Mouse (Mus musculus): ENCODE data around the gene Hist1h1d. TPM values are rescaled to one million over a fixed set of nuclear protein-coding genes. Genes with fewer than 3 reads are reported as not detected.
"Not testable (repeated sequence)": the region's sequence is repeated elsewhere in the genome, so short reads cannot be mapped to it uniquely, and the experiment has no call there.

Gene Hist1h1d
- total and polyA plus RNA-seq, 3 experiments = 0.43 to 128 (median 74.3) TPM

GRCm38 (mm10) chr13:23561883-23562659, 9.0 kb downstream of the Hist1h1d start, which contains the start of gene Hist1h3e:
Gene Hist1h3e (minus strand): TSS chr13:23562369.
- TF ChIP-seq POLR2AphosphoS5 (IDR thresholded peaks at IDR 0.05; ENCODE audit: insufficient replicate concordance, low read depth, low read length) = peak; percentile 98
- peak within 1 kb of the TSS; percentile 66 for H3K4me3 ChIP-seq (ENCODE audit: low read depth, low read length)
- not testable (repeated sequence) for H3K9me3 ChIP-seq (replicated peaks); H3K36me3 ChIP-seq (replicated peaks); H3K27me3 ChIP-seq (ENCODE audit: insufficient read depth, low read length)
- DNase-seq (ENCODE audit: low spot score) = peak; percentile 73
- H3K4me1 ChIP-seq (ENCODE audit: insufficient read depth, low read depth, low read length) = peaks cover 22% of the 10 kb centered on the region
- peak; percentile 90 for ATAC-seq (ENCODE audit: extremely low read depth, insufficient number of reproducible peaks, low FRiP score, poor library complexity, severe bottlenecking)

DNA sequence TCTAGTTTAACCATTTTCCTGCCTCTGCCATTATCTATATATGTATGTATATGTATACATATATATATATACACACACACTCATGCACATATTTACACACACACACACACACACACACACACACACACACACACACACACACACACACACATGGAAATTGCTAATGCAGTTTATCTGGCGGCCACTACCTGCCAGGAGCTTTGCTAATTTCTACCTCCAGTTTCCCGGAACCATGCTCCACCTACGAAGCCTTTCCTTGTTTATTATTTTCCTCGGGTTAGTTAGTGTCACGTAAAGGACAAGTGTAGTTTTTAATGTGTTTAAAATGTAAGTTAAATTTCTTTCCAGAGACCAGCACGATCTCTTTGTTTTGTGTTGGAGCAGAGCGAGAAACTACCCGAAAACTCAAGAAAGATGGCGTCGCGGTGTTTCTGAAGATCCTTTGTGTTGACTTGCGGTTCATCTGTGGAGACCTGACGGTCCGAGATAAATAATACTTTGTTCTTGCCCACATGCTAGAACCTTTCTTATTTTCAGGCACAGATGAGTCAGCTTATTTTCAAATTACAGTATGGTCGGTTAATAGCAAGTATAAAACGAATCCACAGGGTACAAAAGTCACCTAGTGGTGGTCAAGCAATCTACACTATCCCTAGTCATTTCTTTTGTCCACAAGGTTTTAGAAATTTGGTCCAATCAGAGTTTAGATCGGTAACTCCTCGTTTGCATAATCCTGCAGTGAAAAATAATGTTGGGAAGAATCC, 9.8 kb downstream of the Hist1h1d start:
- Histone ChIP-seq H3K4me3 (ENCODE audit: low read depth, low read length) (peak overlapping the region; percentile 50; the same call in 1 of the 2 replicates), H3K27me3 (ENCODE audit: insufficient read depth, low read length) (no peaks in the 10 kb centered on the region), H3K36me3 (replicated peaks) (no peaks in the 10 kb centered on the region), H3K4me1 (ENCODE audit: insufficient read depth, low read depth, low read length) (peaks cover 21% of the 10 kb centered on the region), H3K9me3 (replicated peaks) (no peaks in the 10 kb centered on the region)
- peak; percentile 32 for DNase-seq (ENCODE audit: low spot score)
- TF ChIP-seq CTCF (IDR thresholded peaks at IDR 0.05; ENCODE audit: low read depth, low read length) (no peak), POLR2AphosphoS5 (IDR thresholded peaks at IDR 0.05; ENCODE audit: insufficient replicate concordance, low read depth, low read length) (no peak), GATA2 (IDR thresholded peaks at IDR 0.05; ENCODE audit: borderline replicate concordance, low read depth, low read length) (no peak), GATA1 (IDR thresholded peaks at IDR 0.05; ENCODE audit: borderline replicate concordance, low read length) (no peak), TAL1 (conservative IDR thresholded peaks at IDR 0.05; ENCODE audit: low read depth, low read length) (peak; percentile 50; the same call in 1 of the 2 replicates)
- peak; percentile 42 for ATAC-seq (ENCODE audit: extremely low read depth, insufficient number of reproducible peaks, low FRiP score, poor library complexity, severe bottlenecking)

- H3K4me3 ChIP-seq (ENCODE audit: low read depth, low read length) = no peak overlapping the region
- DNase-seq (ENCODE audit: low spot score) (no peak), ATAC-seq (ENCODE audit: extremely low read depth, insufficient number of reproducible peaks, low FRiP score, poor library complexity, severe bottlenecking) (no peak)
- H3K36me3 ChIP-seq (replicated peaks) = no peaks in the 10 kb centered on the region
- H3K4me1 ChIP-seq (ENCODE audit: insufficient read depth, low read depth, low read length) = peaks cover 23% of the 10 kb centered on the region
- no peak for TF ChIP-seq TAL1 (conservative IDR thresholded peaks at IDR 0.05; ENCODE audit: low read depth, low read length)
- TF ChIP-seq GATA2 (IDR thresholded peaks at IDR 0.05; ENCODE audit: borderline replicate concordance, low read depth, low read length) = no peak
- no peak for TF ChIP-seq CTCF (IDR thresholded peaks at IDR 0.05; ENCODE audit: low read depth, low read length)
- TF ChIP-seq POLR2AphosphoS5 (IDR thresholded peaks at IDR 0.05; ENCODE audit: insufficient replicate concordance, low read depth, low read length) = no peak
- TF ChIP-seq GATA1 (IDR thresholded peaks at IDR 0.05; ENCODE audit: borderline replicate concordance, low read length) = no peak
- H3K9me3 ChIP-seq (replicated peaks) = no peaks in the 10 kb centered on the region
- H3K27me3 ChIP-seq (ENCODE audit: insufficient read depth, low read length) = no peaks in the 10 kb centered on the region
Observed at GRCm38 (mm10) chr13:23564482-23564881, 11.4 kb downstream of the Hist1h1d start.

DNA sequence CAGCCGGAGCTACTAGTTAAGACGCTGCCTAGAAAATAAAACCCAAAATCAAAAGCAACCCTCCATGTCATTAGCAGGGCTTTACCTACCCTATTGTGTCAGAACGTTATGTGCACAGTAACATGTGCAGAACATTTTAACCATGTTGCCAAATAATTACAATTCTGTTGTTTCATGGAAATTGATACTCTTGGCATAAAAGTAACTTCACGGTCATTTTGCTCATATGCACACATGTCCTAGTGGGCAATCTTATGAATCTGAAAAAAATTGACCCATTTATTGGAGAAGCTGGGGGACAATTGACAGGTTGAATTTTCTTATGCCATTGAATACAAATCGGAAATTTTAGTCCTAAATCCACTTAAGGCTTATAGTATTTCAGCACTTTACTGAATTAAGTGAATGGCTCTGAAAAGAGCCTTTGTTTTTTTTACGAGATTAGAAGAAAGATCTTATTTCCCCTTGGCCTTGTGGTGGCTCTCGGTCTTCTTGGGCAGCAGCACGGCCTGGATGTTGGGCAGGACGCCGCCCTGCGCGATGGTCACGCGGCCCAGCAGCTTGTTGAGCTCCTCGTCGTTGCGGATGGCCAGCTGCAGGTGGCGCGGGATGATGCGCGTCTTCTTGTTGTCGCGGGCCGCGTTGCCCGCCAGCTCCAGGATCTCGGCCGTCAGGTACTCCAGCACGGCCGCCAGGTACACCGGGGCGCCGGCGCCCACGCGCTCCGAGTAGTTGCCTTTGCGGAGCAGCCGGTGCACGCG, 17.4 kb downstream of the Hist1h1d start:
- not testable (repeated sequence) for H3K9me3 ChIP-seq (replicated peaks); DNase-seq (ENCODE audit: low spot score); H3K27me3 ChIP-seq (ENCODE audit: insufficient read depth, low read length); ATAC-seq (ENCODE audit: extremely low read depth, insufficient number of reproducible peaks, low FRiP score, poor library complexity, severe bottlenecking); H3K36me3 ChIP-seq (replicated peaks)
- Histone ChIP-seq H3K4me3 (ENCODE audit: low read depth, low read length) (peak overlapping the region; percentile 58; the same call in 1 of the 2 replicates), H3K4me1 (ENCODE audit: insufficient read depth, low read depth, low read length) (peaks cover 13% of the 10 kb centered on the region)
- peak; percentile 99 for TF ChIP-seq POLR2AphosphoS5 (IDR thresholded peaks at IDR 0.05; ENCODE audit: insufficient replicate concordance, low read depth, low read length)

DNA sequence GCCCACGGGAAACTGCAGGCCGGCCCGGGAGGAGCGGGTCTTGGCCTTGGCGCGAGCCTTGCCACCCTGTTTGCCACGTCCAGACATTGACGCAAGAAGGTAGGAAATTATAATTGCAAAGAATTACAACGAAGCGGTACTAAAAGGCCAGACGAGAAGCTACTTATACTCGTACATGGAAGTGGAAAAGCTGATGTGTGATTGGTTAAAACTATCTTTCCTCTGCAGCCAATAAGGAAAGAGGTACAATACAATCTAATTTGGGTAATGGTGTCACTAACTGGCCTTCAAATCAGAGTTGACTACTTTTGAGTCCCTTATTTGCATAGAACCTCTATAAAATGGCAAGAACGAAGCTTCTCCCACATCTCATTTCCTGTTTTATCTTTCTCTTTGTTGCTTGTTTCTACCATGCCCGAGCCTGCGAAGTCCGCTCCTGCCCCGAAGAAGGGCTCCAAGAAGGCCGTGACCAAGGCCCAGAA, 18.0 kb downstream of the Hist1h1d start, which contains the start of the genes Hist1h2ae and Hist1h2bg:
Gene Hist1h2ae (minus strand): TSS at position 199 of the 482 bp plus-strand sequence.
Gene Hist1h2bg (plus strand): TSS at position 375 of the 482 bp plus-strand sequence.
- H3K9me3 ChIP-seq (replicated peaks) = no peaks in the 10 kb centered on the region
- DNase-seq (ENCODE audit: low spot score) (peak; percentile 56), ATAC-seq (ENCODE audit: extremely low read depth, insufficient number of reproducible peaks, low FRiP score, poor library complexity, severe bottlenecking) (peak; percentile 75)
- H3K4me1 ChIP-seq (ENCODE audit: insufficient read depth, low read depth, low read length) = peaks cover 13% of the 10 kb centered on the region; the same call in 1 of the 2 replicates
- H3K36me3 ChIP-seq (replicated peaks) = no peaks in the 10 kb centered on the region
- no peaks in the 10 kb centered on the region for H3K27me3 ChIP-seq (ENCODE audit: insufficient read depth, low read length)
- H3K4me3 ChIP-seq (ENCODE audit: low read depth, low read length) = peak within 1 kb of the TSS; percentile 64; the same call in 1 of the 2 replicates
- TF ChIP-seq CTCF (IDR thresholded peaks at IDR 0.05; ENCODE audit: low read depth, low read length) (no peak), POLR2AphosphoS5 (IDR thresholded peaks at IDR 0.05; ENCODE audit: insufficient replicate concordance, low read depth, low read length) (no peak; the same call in 1 of the 2 replicates), GATA1 (IDR thresholded peaks at IDR 0.05; ENCODE audit: borderline replicate concordance, low read length) (no peak), TAL1 (conservative IDR thresholded peaks at IDR 0.05; ENCODE audit: low read depth, low read length) (no peak), GATA2 (IDR thresholded peaks at IDR 0.05; ENCODE audit: borderline replicate concordance, low read depth, low read length) (no peak)

All from G1E (cell line).